Mouse (Mus musculus) small intestine, adult 2 months (tissue): ENCODE measurements around the gene Gad1.

ENCODE experiments used
- CTCF ChIP-seq: fragments of 200-500 bp; IDR thresholded peaks from 2 replicates; pipeline ENCODE4 v1.5.1; 2012; ENCODE audit warnings: low read depth, mild to moderate bottlenecking, control low read depth, inconsistent platforms, low read length, moderate library complexity, mixed read lengths; ENCODE audit not compliant: insufficient replicate concordance, insufficient read length; ENCODE audit errors: extremely low read depth
- POLR2A ChIP-seq: fragments of 200-500 bp; IDR thresholded peaks from 2 replicates; pipeline ENCODE4 v1.6.1; 2012; ENCODE audit warnings: low read depth, mild to moderate bottlenecking, control low read depth, inconsistent platforms, low read length, moderate library complexity

DNA sequence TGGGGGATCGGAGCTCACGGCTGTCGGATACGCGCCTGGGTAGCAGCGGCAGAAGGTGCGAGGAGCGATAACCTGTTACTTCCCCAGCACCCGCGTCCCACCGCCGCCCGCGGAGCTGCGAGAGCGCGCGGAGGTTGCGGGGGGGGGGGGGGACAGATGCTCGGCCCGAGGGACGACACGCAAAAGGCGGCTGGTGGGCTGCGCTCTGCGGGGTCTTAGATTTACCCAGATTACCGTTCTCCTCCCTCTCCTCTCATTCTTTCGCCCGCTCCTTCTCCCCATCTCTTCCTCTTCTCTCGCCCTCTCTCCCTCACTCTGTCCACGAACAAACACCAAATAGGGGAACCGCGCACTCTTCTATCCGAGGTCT is 9.7 kb downstream of the Gad1 start:
- TF ChIP-seq CTCF: no peak
- no peak for TF ChIP-seq POLR2A
